Mouse (Mus musculus) gastrocnemius, adult 2 months (tissue): ENCODE results near the gene Mmp24. TPM values are rescaled to one million over a fixed set of nuclear protein-coding genes. Genes with fewer than 3 reads are reported as not detected.

Source experiments
- DNase-seq: peaks from one replicate; pipeline ENCODE4 v3.0.0; 2022
- H3K27ac ChIP-seq: fragments of 200-600 bp; 2 replicates; pipeline ENCODE4 v1.8.1; 2022; ENCODE audit warnings: mild to moderate bottlenecking
- H3K4me3 ChIP-seq: fragments of 200-600 bp; 2 replicates; pipeline ENCODE4 v1.8.1; 2022; ENCODE audit warnings: mild to moderate bottlenecking, moderate library complexity
- CTCF ChIP-seq: fragments of 200-600 bp; IDR thresholded peaks from 2 replicates; pipeline ENCODE4 v1.8.1; 2022; ENCODE audit warnings: antibody characterized with exemption, mild to moderate bottlenecking, moderate library complexity
- intact Hi-C: fragments of 180-260 bp; cut with DNase I; formaldehyde crosslinking; loops from one replicate; pipeline ENCODE4 v1.15.1; 2025
- total RNA-seq, 2 experiments: library from RNA; stranded (reverse); gene quantifications; 2 replicates each; pipeline ENCODE4 v1.2.3; 2021

Mmp24 gene
- total RNA-seq, 2 experiments from 2014 or later = not detected

- TF ChIP-seq CTCF = no peak
- intact Hi-C loops = no loop called here
These were observed 3.9 kb downstream of the Mmp24 start for GRCm38 (mm10) chr2:155779066-155779465.

DNA sequence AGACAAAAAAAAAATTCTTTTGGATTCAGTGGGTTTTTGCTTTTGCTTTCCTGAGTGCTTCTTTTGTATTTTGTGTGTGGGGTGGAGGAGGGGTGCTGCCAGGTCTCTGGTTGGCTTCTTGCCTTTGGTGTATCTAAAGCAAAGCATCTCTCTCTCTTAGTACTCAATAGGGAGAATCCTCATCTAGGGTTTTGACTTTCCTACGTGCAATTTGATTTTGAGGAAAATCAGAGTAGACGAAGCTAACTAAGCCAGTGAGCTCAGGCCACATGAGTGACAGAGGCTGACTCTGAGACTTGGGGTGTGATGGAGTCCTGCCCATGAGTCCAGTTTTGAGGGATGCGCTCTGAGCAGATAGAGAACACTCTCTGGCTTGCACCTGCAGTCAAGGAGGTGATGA is 4.4 kb downstream of the Mmp24 start:
- H3K27ac ChIP-seq = no peak overlapping the region
- intact Hi-C loops = no loop called here
- no peak for DNase-seq
- no peak overlapping the region for H3K4me3 ChIP-seq
- no peak for TF ChIP-seq CTCF

More at GRCm38 (mm10) chr2:155779066-155779465, 3.9 kb downstream of the Mmp24 start:
- Histone ChIP-seq H3K27ac (no peak overlapping the region), H3K4me3 (no peak overlapping the region)
- DNase-seq = no peak

GRCm38 (mm10) chr2:155784534-155784933 is 9.4 kb downstream of the Mmp24 start:
- no peak for TF ChIP-seq CTCF
- intact Hi-C loops = no loop called here
- Histone ChIP-seq H3K27ac (no peak overlapping the region), H3K4me3 (no peak overlapping the region)
- DNase-seq = no peak

DNA sequence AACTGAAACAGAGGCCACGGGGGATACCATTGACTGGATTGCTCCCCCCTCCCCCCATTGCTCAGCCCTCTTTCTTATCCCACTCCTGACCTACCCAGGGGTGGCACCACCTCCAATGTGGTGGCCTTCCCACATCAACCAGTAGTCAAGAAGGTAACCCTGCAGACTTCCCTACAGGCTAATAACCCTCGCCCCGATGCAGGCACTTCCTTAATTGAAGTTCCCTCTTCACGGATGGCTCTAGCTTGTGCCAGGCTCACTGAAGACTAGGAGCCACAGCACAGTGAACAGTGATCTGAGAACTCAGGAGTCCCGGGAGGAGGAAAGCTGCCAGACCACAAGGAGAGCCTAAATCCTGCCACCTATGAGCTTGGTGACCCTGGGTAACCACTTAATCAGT is 11.8 kb downstream of the Mmp24 start:
- DNase-seq = no peak
- TF ChIP-seq CTCF = no peak
- Histone ChIP-seq H3K27ac (no peak overlapping the region), H3K4me3 (no peak overlapping the region)
- intact Hi-C loops = no loop called here

DNA sequence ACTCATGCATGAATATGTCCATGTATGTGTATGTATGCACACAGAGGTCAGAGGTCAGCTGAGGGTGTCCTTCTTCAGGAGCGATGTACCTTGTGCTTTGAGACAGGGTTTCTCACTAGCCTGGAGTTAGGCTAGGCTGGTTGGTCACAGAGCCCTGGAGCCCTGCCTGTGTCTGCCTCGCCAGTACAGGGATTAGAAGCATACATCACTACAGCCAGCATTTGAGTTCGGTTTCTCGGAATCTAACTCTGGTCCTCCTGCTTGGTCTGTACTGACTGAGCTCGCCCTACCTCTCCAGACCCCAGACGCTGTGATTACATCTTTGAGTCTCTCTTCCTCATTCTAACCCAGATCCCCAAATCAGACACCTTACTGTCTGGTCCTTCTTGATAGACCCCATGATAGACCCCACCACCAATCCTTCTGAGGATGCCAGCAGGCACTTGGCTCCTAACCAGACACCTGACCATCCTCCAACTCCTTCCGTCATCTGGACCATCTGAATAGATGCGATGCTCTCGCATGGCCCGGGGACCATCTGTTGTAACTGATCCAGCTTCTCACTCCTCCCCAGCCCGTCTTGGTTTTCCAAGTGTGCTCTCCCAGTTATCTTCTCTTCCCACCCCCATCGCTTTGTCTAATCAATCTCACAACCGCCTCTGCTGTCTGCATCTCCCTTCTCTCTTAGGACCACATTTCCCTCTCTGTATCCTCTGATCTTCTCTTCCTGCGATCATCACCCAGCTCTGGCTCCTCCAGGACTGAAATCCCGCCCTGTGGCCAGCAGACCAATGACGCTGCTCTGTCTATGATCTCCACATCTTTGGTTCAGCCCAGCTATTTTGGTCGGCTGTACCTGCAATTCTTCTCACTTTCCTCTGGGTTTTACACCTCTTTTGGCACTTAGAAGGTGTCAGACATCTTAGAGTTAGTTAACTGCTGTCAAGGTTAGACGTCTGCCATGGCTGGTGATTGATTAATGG is 13.1 kb downstream of the Mmp24 start:
- no peak for DNase-seq
- Histone ChIP-seq H3K4me3 (no peak overlapping the region), H3K27ac (no peak overlapping the region)
- intact Hi-C loops = no loop called here
- TF ChIP-seq CTCF = no peak

GRCm38 (mm10) chr2:155792899-155793298 is 17.8 kb downstream of the Mmp24 start:
- intact Hi-C loops = no loop called here
- H3K4me3 ChIP-seq = no peak overlapping the region
- H3K27ac ChIP-seq = no peak overlapping the region
- TF ChIP-seq CTCF = no peak
- DNase-seq = no peak

DNA sequence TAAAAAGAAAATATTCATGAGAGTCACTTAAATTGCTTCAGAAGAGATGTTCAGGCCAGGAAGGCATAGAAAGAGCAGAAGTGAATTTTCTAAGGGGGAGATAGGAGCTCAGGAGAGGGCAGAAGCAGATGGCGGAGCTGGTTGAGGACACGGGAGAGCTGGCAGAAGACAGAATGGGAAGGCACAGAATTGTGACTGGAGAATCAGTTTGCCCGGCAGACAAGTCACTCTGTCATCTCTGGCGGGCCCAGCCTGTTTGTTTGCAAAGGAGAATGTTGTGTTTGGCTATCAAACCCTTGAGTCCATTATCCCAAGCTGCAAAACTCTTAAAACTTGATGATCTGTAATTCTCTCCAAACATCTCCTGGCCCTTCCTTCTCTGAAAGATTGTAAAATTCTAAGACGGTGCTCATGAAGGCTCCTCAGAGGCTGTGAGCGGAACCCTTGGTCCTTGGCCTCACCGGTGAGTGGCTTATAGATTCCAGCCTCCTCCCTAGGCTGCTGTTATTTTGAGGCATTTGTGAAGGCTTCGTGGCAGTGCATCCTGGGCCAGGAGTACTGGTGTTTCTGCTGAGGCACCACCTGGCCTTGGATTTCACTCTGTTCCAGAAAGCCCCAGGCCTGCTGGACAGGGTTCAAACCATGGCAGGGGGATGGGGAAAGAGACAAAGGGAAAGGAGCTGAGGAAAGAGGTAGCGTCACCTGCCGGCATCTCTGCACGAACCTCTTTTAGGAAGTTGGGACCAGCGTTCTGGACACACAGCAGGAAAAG is 19.7 kb downstream of the Mmp24 start:
- no peak for DNase-seq
- no peak for TF ChIP-seq CTCF
- Histone ChIP-seq H3K27ac (no peak overlapping the region), H3K4me3 (no peak overlapping the region)
- intact Hi-C loops = no loop called here

DNA sequence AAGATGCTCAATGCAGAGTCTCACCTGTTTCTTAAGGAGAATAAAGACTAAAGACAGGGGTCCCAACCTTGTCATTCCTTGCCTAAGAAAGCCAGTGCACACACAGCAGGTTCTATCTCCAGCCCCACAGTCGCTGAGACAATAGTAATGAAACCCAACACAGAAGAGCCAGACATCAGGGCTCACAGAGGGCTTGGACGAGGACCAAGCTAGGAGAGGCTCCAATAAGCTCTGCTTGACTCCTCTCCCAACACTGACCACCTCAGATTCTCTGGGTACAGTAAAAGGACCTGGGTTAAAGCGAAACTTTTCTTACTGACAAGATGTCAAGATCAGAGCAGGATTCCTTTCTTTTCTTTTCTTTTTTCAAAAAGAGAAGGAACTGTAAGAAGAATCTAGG is 23.5 kb downstream of the Mmp24 start:
- intact Hi-C loops = no loop called here
- no peak for TF ChIP-seq CTCF
- Histone ChIP-seq H3K4me3 (no peak overlapping the region), H3K27ac (no peak overlapping the region)
- no peak for DNase-seq

DNA sequence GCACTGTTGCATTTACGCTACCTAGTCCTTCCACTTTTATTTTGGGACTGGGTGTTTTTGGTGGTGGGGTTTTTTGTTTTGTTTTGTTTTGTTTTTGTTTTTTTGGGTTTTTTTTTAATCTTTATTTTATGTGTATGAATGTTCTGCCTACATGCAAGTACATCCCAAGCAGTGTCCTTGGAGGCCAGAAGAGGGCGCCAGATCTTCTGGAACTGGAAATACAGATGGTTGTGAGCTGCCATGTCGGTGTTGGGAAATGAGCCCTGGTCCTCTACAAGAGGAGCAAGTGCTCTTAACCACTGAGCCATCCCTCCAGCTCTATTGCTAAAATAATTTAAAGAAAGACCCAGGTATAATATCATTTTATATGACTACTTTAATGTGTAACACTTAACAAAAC is 27.6 kb downstream of the Mmp24 start:
- DNase-seq = no peak
- TF ChIP-seq CTCF = peak; percentile 49
- intact Hi-C loops = no loop called here
- H3K4me3 ChIP-seq = no peak overlapping the region
- no peak overlapping the region for H3K27ac ChIP-seq

GRCm38 (mm10) chr2:155804053-155804452 is 28.9 kb downstream of the Mmp24 start:
- no peak for TF ChIP-seq CTCF
- no peak overlapping the region for H3K27ac ChIP-seq
- no peak for DNase-seq
- no peak overlapping the region for H3K4me3 ChIP-seq
- intact Hi-C loops = no loop called here

DNA sequence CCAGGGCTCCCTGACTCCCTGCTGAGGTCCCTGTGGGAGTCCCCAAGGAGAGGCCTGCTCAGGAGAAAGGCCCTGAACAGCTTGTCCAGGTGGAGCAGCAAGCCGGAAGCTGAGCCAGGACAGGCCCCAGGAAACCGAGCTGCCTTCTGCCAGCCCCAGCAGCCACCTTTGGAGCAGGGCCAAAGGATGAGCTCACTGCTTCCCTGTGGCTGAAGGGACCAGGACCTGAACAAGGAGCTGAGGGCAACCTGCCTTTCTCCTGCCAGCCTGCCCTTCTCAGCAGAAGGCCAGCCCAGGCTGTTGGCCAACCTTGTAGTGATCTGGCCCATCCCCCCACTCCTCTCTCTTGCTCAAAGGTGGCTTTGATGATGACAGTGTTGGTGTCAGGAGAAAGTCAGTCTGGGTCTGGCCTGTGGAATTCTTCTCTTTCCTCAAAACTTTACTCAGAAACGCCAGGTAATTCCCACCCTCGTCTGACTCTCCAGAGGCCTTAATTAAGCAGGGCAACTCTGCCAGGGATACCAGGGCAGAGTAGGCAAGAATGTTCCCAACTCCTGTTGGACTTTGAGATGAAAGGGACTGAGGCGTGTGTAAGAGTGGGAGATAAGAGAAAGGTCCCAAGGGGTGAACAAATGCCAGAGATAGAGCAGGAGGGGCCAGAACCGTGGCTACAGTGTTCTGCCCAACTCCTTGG is 30.2 kb downstream of the Mmp24 start:
- no peak for TF ChIP-seq CTCF
- Histone ChIP-seq H3K27ac (peak overlapping the region; percentile 57), H3K4me3 (no peak overlapping the region)
- intact Hi-C loops = no loop called here
- peak; percentile 86 for DNase-seq

DNA sequence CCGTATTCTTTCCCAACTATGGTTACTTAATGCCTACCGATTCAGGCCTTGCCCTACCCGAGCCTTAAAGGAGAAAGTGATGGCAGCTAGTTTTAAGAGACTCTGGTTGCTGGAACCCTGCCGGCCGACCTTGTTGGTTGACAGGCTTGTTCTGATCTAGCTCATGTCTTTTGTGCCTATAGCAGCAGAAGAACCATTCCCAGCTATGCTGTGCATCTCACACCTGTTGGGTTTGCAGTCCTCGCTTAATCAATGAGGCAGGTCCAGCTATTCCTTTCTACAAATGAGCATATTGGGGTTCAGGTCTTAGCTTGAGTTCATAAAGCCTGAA is 30.7 kb downstream of the Mmp24 start:
- no peak for DNase-seq
- no peak overlapping the region for H3K4me3 ChIP-seq
- intact Hi-C loops = no loop called here
- H3K27ac ChIP-seq = peak overlapping the region; percentile 57
- no peak for TF ChIP-seq CTCF

GRCm38 (mm10) chr2:155806548-155806947 is 31.4 kb downstream of the Mmp24 start:
- intact Hi-C loops = no loop called here
- TF ChIP-seq CTCF = no peak
- peak; percentile 66 for DNase-seq
- Histone ChIP-seq H3K4me3 (no peak overlapping the region), H3K27ac (peak overlapping the region; percentile 57; the same call in 1 of the 2 replicates)
